Mouse (Mus musculus) stomach, embryonic 16.5 days (tissue): ENCODE results near the gene Cd63. TPM values are rescaled to one million over a fixed set of nuclear protein-coding genes. Genes with fewer than 3 reads are reported as not detected.
A peak's percentile ranks its signal among the peaks of the same experiment; 100 is the strongest.

Source experiments
- ATAC-seq: fragments of 200-750 bp; cut with Nextera tagmentation; 2 replicates; pipeline ENCODE4 v1.8.0; 2017; ENCODE audit warnings: moderate number of reproducible peaks, moderate TSS enrichment; ENCODE audit not compliant: insufficient read depth, low FRiP score
- H3K27ac ChIP-seq: fragments of 300-500 bp; sonication (generic); 2 replicates; pipeline ENCODE4 v1.5.1; 2014; ENCODE audit warnings: low read length
- H3K27me3 ChIP-seq: fragments of 300-500 bp; sonication (generic); 2 replicates; pipeline ENCODE4 v1.6.1; 2014; ENCODE audit warnings: low read length, control low read depth, mixed read lengths; ENCODE audit not compliant: control insufficient read depth, insufficient read depth
- H3K36me3 ChIP-seq: fragments of 300-500 bp; sonication (generic); 2 replicates; pipeline ENCODE4 v1.6.1; 2014; ENCODE audit warnings: low read length; ENCODE audit not compliant: control insufficient read depth, insufficient read depth
- H3K4me1 ChIP-seq: fragments of 300-500 bp; sonication (generic); 2 replicates; pipeline ENCODE4 v1.6.1; 2014; ENCODE audit warnings: low read length, control low read depth, mixed read lengths; ENCODE audit not compliant: control insufficient read depth, insufficient read depth
- H3K4me2 ChIP-seq: fragments of 300-500 bp; sonication (generic); 2 replicates; pipeline ENCODE4 v1.6.1; 2014; ENCODE audit warnings: low read depth, low read length, mixed read lengths
- H3K4me3 ChIP-seq: fragments of 300-500 bp; sonication (generic); replicated peaks from 2 replicates; pipeline ENCODE4 v1.5.1; 2014; ENCODE audit warnings: mild to moderate bottlenecking, low read length
- H3K9ac ChIP-seq: fragments of 300-500 bp; sonication (generic); 2 replicates; pipeline ENCODE4 v1.6.1; 2014; ENCODE audit warnings: low read length
- H3K9me3 ChIP-seq: fragments of 300-500 bp; sonication (generic); replicated peaks from 2 replicates; pipeline ENCODE4 v1.6.1; 2016; ENCODE audit warnings: low read length, control low read depth; ENCODE audit not compliant: control insufficient read depth
- WGBS: fragments of 180-500 bp; shearing (Covaris S2); extraction: QIAGEN DNeasy Blood & Tissue Kit; methylation state at CpG from one replicate; pipeline ENCODE4 v1.1.7; 2014; 5-methylcytosine and 5-hydroxymethylcytosine counted together
- polyA plus RNA-seq: library from polyadenylated mRNA; unstranded; fragments of >200 nt; fragmentation: Nextera tagmentation; extraction: Ambion mirVana; gene quantifications from 2 replicates; pipeline ENCODE4 v1.2.1, GENCODE M21; 2015

Cd63 gene
- polyA plus RNA-seq, 1 experiment from 2014 or later: 798 TPM

DNA sequence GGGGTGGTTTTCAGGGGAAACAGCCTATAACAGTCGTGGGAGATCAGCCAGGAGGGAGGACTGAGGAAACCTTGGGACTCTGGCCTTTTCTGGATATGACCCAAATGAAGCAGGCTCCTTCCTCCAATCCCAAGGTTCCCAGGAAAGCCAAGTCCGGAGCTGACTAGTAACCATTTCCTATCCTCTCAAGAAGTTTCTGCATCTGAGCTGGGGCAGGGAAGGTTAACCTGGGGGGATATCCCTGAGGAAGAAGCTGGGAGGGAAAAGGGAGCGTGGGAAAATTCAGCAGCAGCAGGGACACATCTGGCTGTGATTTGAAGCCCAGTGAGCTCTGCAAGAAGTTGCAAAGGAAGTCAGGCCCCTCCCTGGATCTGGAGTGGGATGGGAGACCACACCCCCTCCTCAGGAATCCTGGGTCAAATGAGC, 20.0 kb downstream of the Cd63 start:
- Histone ChIP-seq H3K9ac (peak overlapping the region; percentile 31; the same call in 1 of the 2 replicates), H3K36me3 (no peaks in the 10 kb centered on the region), H3K9me3 (no peaks in the 10 kb centered on the region), H3K4me3 (no peak overlapping the region), H3K4me2 (0 out of 2 replicates have a peak overlapping the region, but pooled peaks have one; percentile 11), H3K27me3 (no peaks in the 10 kb centered on the region), H3K4me1 (peaks cover 52% of the 10 kb centered on the region), H3K27ac (peak overlapping the region; percentile 97)
- ATAC-seq: no peak
- WGBS: 46% methylated on average over 3 of the region's 3 CpGs

DNA sequence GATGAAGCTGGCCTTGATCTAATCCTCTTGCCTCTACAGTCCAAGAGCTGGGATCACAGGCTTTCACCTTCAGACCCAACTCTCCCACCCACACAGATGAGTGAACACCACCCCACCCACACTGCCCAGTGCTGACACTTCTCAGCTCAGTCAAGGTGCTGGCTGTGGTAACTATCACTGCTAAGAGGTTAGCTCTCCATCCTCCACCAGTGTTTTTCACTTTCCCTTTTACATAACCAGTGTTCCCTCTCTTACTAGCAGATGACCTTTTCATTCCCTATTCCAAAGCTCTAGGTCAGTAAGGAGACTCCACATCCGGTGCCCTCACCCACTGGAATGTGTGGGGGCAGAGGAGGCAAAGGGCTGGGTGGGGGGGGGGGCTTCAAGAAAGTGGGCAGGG, 20.5 kb downstream of the Cd63 start:
- no peaks in the 10 kb centered on the region for H3K9me3 ChIP-seq
- 0 out of 2 replicates have a peak overlapping the region, but pooled peaks have one; percentile 31 for H3K9ac ChIP-seq
- no peak overlapping the region; the same call in 1 of the 2 replicates for H3K4me2 ChIP-seq
- WGBS: 57% methylated on average over 1 of the region's 1 CpGs
- H3K4me1 ChIP-seq: peaks cover 52% of the 10 kb centered on the region
- peak overlapping the region; percentile 97 for H3K27ac ChIP-seq
- ATAC-seq: no peak
- no peaks in the 10 kb centered on the region for H3K27me3 ChIP-seq
- no peaks in the 10 kb centered on the region for H3K36me3 ChIP-seq
- no peak overlapping the region for H3K4me3 ChIP-seq

DNA sequence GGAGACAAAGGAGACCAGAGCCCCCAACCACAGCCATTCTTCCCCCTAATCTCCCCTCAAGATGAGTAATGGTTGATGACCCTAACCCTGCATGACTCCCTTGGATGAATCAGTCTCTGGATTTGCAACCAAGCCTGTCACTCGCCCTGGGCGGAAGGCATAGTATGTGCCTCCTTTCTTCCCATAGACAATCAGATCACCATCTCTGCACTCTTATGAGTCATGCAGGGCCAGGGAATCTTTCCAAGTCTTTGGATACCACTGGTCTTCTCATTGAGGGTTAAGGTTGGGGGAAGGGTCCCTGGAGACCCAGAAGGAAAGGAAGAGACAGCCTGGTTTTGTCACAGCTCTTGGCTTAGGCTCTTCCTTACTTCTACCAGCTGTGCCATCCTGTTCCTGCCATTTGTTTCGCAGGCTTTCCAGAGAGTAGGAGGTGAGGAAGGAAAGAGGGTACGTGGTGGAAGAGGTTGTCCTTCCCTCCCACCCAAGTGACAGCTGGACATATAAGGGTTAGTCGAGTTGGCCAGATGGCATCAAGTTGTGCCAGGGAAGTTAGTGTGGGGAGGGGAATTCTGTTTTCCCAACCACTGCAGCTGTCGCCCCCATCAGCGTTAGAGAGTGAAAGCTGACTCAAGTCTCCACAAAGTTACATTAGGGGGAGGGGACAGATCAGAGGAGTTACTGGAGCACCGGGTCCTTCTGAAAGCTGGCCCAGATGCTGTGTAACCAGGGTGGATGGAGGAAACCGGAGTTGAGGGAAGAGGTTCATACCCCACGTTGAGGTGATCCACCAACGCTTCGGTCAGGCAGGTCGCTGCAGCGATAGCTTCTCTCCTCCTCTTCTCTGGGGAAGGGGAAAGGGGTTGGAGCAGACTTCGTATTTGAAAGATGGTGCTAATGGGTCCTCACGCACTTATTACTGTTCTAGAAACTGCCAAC, 21.4 kb downstream of the Cd63 start:
- H3K9ac ChIP-seq: peak overlapping the region; percentile 87
- H3K36me3 ChIP-seq: no peaks in the 10 kb centered on the region
- H3K4me3 ChIP-seq: peak overlapping the region; percentile 81
- WGBS: 61% methylated on average over 16 of the region's 16 CpGs
- peak overlapping the region; percentile 79 for H3K4me2 ChIP-seq
- H3K27me3 ChIP-seq: no peaks in the 10 kb centered on the region
- no peak for ATAC-seq
- H3K4me1 ChIP-seq: peaks cover 52% of the 10 kb centered on the region
- H3K27ac ChIP-seq: peak overlapping the region; percentile 97
- no peaks in the 10 kb centered on the region for H3K9me3 ChIP-seq

DNA sequence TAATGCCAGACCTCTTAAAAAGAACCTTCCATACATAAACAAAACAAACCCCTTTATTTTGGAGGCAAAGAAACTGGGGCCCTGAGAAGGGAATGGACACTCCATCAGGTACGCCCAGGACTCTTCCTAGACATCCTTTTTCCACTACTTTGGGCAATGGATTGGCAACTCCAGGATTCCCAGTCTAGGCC, 21.9 kb downstream of the Cd63 start, which contains the start of gene Rdh5:
Rdh5 (minus strand) TSS at position 67 of the 191 bp plus-strand sequence.
- Histone ChIP-seq H3K9ac (peak within 1 kb of the TSS; percentile 87), H3K4me1 (peaks cover 52% of the 10 kb centered on the region), H3K4me3 (peak within 1 kb of the TSS; percentile 81), H3K4me2 (peak within 1 kb of the TSS; percentile 79), H3K36me3 (no peaks in the 10 kb centered on the region), H3K27me3 (no peaks in the 10 kb centered on the region), H3K27ac (peak within 1 kb of the TSS; percentile 97), H3K9me3 (no peaks in the 10 kb centered on the region)
- 11% methylated on average over 1 of the region's 1 CpGs for WGBS
- no peak for ATAC-seq

DNA sequence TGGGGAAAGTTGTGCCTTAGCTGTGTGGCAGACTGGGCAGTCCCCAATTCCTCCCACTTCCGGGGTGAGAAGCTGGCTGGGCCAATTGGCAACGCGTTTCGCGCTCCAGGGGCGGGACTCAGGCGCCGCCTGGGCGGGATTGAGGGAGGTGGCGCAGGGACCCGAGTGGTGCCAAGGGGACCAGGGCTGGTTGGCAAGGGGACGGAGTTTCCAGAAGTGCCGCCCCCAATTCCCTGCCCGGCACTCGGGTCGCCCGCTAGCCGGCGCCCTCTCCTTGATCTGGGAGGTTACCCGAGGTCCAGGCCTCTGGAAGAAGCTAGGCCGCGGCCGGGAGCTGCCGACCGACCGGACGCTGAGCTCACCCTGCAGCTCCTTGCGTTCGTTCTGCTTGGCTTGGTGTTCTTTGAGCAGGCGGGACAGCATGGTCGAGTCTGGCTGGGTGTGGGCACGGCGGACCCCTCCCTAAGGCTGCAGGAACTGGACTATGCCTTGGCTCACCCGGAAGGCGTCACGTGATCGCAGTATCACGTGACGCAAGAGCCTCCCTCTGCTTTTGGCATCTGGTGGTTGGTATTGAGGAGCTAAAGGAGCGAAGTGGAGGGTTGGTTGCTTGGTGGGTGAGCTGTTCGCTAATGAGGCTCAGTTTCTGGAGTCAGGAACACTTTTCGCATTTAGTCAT, 22.4 kb downstream of the Cd63 start:
- H3K27me3 ChIP-seq: no peaks in the 10 kb centered on the region
- peak overlapping the region; percentile 87 for H3K9ac ChIP-seq
- H3K36me3 ChIP-seq: no peaks in the 10 kb centered on the region
- WGBS: 1% methylated on average over 42 of the region's 42 CpGs
- peaks cover 51% of the 10 kb centered on the region for H3K4me1 ChIP-seq
- H3K27ac ChIP-seq: peak overlapping the region; percentile 97
- no peaks in the 10 kb centered on the region for H3K9me3 ChIP-seq
- peak; percentile 93 for ATAC-seq
- peak overlapping the region; percentile 81 for H3K4me3 ChIP-seq
- peak overlapping the region; percentile 79 for H3K4me2 ChIP-seq

DNA sequence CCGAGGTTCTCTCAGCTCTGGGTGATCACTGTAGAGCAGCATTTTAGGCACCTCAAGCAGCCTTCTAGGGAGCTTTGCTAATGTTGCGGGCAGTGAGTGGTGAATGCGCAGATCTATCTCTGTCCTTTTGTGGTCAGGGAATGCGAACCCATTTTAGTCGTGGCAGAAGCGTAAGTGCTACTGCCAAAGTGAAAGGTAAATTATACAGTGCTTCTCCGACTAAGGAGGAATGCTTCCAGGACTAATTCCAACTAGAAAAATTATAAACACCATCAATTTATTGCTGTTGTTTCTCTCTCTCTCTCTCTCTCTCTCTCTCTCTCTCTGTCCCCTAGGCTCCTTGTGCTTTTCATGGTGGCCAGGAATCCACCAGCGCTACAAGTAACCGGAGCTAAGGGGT, 23.1 kb downstream of the Cd63 start, which contains the start of gene Bloc1s1:
Bloc1s1 (minus strand) TSS at position 101 of the 400 bp plus-strand sequence.
- Histone ChIP-seq H3K36me3 (no peaks in the 10 kb centered on the region), H3K4me1 (peaks cover 45% of the 10 kb centered on the region), H3K9me3 (no peaks in the 10 kb centered on the region), H3K9ac (peak within 1 kb of the TSS; percentile 87), H3K27ac (peak within 1 kb of the TSS; percentile 97), H3K4me2 (peak within 1 kb of the TSS; percentile 79), H3K4me3 (peak within 1 kb of the TSS; percentile 81), H3K27me3 (no peaks in the 10 kb centered on the region; the same call in 1 of the 2 replicates)
- 53% methylated on average over 9 of the region's 9 CpGs for WGBS
- no peak for ATAC-seq

DNA sequence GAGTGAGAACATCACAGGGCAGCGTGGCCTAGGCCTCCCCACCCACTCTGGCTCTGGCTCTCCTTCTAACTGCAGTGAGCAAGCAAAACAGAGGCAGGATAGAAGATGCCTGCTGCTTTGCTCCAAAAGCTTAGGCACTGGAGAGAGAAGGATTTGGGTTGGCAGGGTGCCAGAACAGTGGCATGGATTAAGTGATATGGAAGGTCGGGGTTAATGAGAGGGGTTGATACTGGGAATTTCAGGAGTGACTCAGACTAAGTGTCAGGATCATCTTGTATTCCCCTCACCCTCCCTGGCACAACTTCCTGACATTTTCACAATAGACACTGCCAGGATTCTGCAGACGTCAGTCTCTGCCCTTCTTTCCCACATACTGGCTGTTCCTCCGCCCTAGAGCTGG, 27.6 kb downstream of the Cd63 start:
- H3K9ac ChIP-seq: 0 out of 2 replicates have a peak overlapping the region, but pooled peaks have one; percentile 5
- 32% methylated on average over 4 of the region's 4 CpGs for WGBS
- no peak for ATAC-seq

DNA sequence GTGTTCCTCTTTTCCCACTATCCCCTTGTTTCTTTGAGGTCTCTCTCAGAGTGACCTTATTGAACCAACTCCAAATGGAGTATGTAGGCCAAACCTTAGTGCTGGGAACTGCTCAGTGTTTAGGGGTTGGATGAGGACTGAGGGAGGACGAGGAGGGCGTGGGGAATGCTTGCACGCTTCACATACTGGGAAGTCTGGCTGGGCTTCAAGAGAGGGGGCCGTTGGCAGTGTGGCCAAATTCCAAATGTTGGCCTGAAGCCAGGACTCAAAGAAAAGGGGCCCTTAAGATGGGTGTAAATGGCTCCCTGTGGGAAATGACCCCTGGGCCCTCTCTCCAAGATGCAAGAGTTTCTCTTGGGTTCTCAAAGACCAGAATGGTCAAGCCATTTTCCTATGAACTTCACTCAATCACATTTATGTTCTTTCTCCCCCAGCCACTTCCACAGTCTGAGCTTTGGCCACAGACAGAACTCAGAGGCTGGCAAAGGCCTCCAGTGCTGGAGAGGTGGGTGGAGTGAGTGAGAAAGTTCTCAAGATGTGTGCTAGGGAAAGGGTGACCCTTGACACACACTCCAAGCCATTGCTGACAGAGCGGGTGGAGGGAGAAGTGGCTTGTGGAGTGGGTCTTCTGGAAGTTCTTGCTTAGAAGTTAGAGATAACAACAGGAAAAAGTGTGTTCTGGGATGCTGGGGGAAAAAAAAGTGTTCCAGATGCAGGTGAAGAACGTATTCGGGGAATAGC, 29.0 kb downstream of the Cd63 start:
- WGBS: 65% methylated on average over 7 of the region's 7 CpGs
- Histone ChIP-seq H3K4me2 (no peak overlapping the region), H3K36me3 (no peaks in the 10 kb centered on the region), H3K27ac (no peak overlapping the region), H3K9me3 (no peaks in the 10 kb centered on the region), H3K4me3 (no peak overlapping the region), H3K27me3 (peaks cover 33% of the 10 kb centered on the region), H3K4me1 (no peaks in the 10 kb centered on the region), H3K9ac (no peak overlapping the region)
- ATAC-seq: peak; percentile 30; the same call in 1 of the 2 replicates

More for the DNA sequence above, 27.6 kb downstream of the Cd63 start:
- Histone ChIP-seq H3K27me3 (peaks cover 19% of the 10 kb centered on the region), H3K4me3 (no peak overlapping the region), H3K9me3 (no peaks in the 10 kb centered on the region), H3K36me3 (no peaks in the 10 kb centered on the region), H3K4me1 (peaks cover 8% of the 10 kb centered on the region), H3K4me2 (no peak overlapping the region), H3K27ac (no peak overlapping the region)
